Mouse (Mus musculus) liver, embryonic 13.5 days (tissue): ENCODE measurements around the gene Stap1. TPM values are rescaled to one million over a fixed set of nuclear protein-coding genes. Genes with fewer than 3 reads are reported as not detected.
A peak's percentile ranks its signal among the peaks of the same experiment; 100 is the strongest.

Source experiments
- ATAC-seq: fragments of 200-750 bp; cut with Nextera tagmentation; 2 replicates; pipeline ENCODE4 v1.8.0; 2017; ENCODE audit warnings: low read depth, mild to moderate bottlenecking, moderate number of reproducible peaks, moderate library complexity
- DNase-seq: peaks from one replicate; pipeline ENCODE4 v3.0.0; 2022
- H3K27ac ChIP-seq: fragments of 300-500 bp; sonication (generic); 2 replicates; pipeline ENCODE4 v1.5.1; 2015; ENCODE audit warnings: moderate library complexity, mild to moderate bottlenecking, inconsistent platforms
- H3K27me3 ChIP-seq: fragments of 300-500 bp; sonication (generic); 2 replicates; pipeline ENCODE4 v1.6.1; 2015; ENCODE audit warnings: mild to moderate bottlenecking, inconsistent platforms
- H3K36me3 ChIP-seq: fragments of 300-500 bp; sonication (generic); 2 replicates; pipeline ENCODE4 v1.6.1; 2015; ENCODE audit warnings: mild to moderate bottlenecking, inconsistent platforms
- H3K4me1 ChIP-seq: fragments of 300-500 bp; sonication (generic); replicated peaks from 2 replicates; pipeline ENCODE4 v1.6.1; 2015; ENCODE audit warnings: inconsistent platforms
- H3K4me2 ChIP-seq: fragments of 300-500 bp; sonication (generic); 2 replicates; pipeline ENCODE4 v1.6.1; 2015; ENCODE audit warnings: inconsistent platforms, mild to moderate bottlenecking, moderate library complexity
- H3K4me3 ChIP-seq: fragments of 300-500 bp; sonication (generic); replicated peaks from 2 replicates; pipeline ENCODE4 v1.5.1; 2015; ENCODE audit warnings: mild to moderate bottlenecking, inconsistent platforms
- H3K9ac ChIP-seq: fragments of 300-500 bp; sonication (generic); 2 replicates; pipeline ENCODE4 v1.6.1; 2015; ENCODE audit warnings: mild to moderate bottlenecking, inconsistent platforms
- H3K9me3 ChIP-seq: fragments of 300-500 bp; sonication (generic); replicated peaks from 2 replicates; pipeline ENCODE4 v1.6.1; 2016; ENCODE audit warnings: inconsistent platforms
- WGBS: fragments of 180-500 bp; shearing (Covaris S2); methylation state at CpG from one replicate; pipeline ENCODE4 v1.1.7; 2015; ENCODE audit not compliant: insufficient replicate concordance; 5-methylcytosine and 5-hydroxymethylcytosine counted together
- polyA plus RNA-seq: library from polyadenylated mRNA; unstranded; fragments of >200 nt; fragmentation: Nextera tagmentation; extraction: Ambion mirVana; gene quantifications from 2 replicates; pipeline ENCODE4 v1.2.1, GENCODE M21; 2015

Stap1 gene
- polyA plus RNA-seq, 1 experiment from 2014 or later = 2.8 TPM

DNA sequence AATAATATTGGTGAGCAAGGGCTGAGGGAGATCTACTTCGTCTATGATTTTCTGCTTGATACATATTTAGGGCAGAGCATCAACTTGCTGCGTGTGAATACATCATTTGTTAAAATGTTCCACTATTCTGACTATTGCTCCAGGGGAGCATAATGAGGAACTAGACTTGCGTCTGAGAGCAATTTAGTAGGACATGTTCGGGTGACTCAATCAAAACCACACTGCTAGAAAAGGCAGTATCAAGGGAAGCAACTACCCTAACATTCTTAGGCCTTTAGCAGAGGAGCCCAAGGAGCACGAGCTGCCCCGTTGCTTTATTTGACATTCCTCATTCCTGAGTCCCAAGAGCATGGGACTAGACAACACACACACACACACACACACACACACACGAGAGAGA, 13.4 kb downstream of the Stap1 start:
- H3K4me3 ChIP-seq = no peak overlapping the region
- H3K4me2 ChIP-seq = no peak overlapping the region

DNA sequence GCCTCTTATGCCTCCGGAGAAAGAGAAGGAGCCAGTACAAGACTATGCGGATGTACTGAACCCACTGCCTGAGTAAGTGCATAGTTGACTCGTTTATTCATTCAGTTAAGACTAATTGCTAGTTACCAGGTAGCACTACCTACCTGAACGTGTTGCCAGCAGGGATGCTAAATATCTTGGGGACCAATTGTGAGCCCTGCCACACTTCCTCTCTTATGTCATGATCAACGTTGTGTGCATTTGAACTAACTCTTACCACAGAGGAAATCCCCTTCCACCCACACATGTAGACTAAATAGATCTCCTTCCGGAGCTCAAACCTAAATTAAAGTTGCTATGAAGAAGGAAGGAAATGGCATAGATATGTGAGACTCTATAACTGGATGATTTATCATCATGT, 15.2 kb downstream of the Stap1 start:
- 39% methylated on average over 6 of the region's 6 CpGs for WGBS

More for the DNA sequence above, 13.4 kb downstream of the Stap1 start:
- Histone ChIP-seq H3K9me3 (no peaks in the 10 kb centered on the region), H3K9ac (no peak overlapping the region), H3K4me1 (no peaks in the 10 kb centered on the region), H3K27ac (no peak overlapping the region), H3K36me3 (no peaks in the 10 kb centered on the region), H3K27me3 (no peaks in the 10 kb centered on the region)
- no peak for ATAC-seq
- 48% methylated on average over 7 of the region's 7 CpGs for WGBS
- no peak for DNase-seq

DNA sequence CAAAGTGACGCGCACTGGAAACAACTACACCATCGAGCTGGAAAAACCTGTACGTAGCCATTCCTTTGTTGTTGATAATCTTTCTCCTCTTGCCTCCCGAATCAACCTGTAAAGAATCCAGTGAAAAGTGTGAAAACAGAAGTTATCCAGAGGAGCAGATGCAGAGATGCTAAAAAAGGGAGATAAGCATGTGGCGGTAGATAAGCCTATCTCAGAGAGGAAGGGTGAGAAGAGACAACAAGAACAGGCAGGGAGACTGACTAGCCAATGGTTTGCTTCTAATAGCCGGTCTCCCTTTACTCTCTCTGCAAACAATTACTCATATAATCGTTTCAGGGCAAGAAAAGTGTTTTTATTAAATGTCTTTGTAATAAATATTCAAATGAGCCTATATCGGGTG, 23.2 kb downstream of the Stap1 start:
- DNase-seq (no peak), ATAC-seq (0 out of 2 replicates have a peak, but pooled peaks have one; percentile 43)
- WGBS = 44% methylated on average over 9 of the region's 9 CpGs
- no peak overlapping the region for H3K4me3 ChIP-seq
- H3K27me3 ChIP-seq = no peaks in the 10 kb centered on the region
- H3K27ac ChIP-seq = no peak overlapping the region
- no peak overlapping the region for H3K4me2 ChIP-seq
- H3K9me3 ChIP-seq = no peaks in the 10 kb centered on the region
- H3K36me3 ChIP-seq = no peaks in the 10 kb centered on the region
- no peaks in the 10 kb centered on the region; the same call in 1 of the 2 replicates for H3K4me1 ChIP-seq
- no peak overlapping the region for H3K9ac ChIP-seq

More for the DNA sequence above, 15.2 kb downstream of the Stap1 start:
- Histone ChIP-seq H3K36me3 (no peaks in the 10 kb centered on the region), H3K9ac (no peak overlapping the region), H3K27me3 (no peaks in the 10 kb centered on the region), H3K27ac (no peak overlapping the region), H3K4me2 (no peak overlapping the region), H3K4me3 (no peak overlapping the region), H3K9me3 (no peaks in the 10 kb centered on the region), H3K4me1 (no peaks in the 10 kb centered on the region)
- DNase-seq = no peak
- ATAC-seq = no peak

DNA sequence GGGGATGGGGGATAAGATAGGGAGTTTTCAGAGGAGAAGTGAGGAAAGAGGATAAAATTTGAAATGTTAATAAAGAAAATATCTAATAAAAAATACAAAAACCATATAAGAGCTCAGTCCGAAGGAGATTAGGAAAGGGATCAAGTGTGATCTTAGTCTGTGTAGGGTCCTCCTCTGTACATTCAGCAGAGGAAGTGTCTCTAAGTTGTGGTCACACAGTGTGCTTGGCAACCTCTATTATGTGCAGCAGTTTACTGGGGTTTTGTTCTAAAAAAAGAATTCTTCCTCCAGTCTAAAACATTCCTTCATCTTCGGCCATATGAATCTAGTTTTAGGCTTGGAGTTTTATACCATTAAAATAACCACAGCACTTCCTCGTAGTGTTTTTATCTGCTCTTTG, 27.4 kb downstream of the Stap1 start:
- Histone ChIP-seq H3K9me3 (no peaks in the 10 kb centered on the region), H3K9ac (no peak overlapping the region), H3K4me1 (no peaks in the 10 kb centered on the region; the same call in 1 of the 2 replicates), H3K4me2 (no peak overlapping the region), H3K27ac (no peak overlapping the region), H3K27me3 (no peaks in the 10 kb centered on the region), H3K4me3 (no peak overlapping the region), H3K36me3 (no peaks in the 10 kb centered on the region)
- WGBS = 24% methylated on average over 3 of the region's 3 CpGs
- no peak for ATAC-seq
- DNase-seq = no peak

DNA sequence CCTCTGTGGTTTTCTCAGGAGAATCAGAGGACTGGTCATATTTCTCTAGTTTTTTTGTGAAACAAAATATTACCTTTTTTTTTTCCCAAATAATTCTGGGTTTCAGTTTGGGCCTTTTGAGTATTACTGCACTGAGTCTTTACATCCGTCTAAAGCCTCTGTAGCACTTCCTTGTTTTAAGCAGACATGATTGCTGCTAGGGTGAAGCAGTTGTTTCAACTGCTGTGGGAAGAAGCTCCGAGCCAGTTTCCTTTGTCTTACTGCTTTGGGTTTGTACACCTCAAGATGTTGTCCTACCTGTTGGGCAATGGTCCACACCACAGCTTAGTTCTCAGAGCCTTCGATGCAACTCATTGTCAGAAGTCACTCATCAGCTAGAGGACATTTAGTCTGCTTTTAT, 29.1 kb downstream of the Stap1 start:
- no peaks in the 10 kb centered on the region for H3K27me3 ChIP-seq
- no peaks in the 10 kb centered on the region for H3K36me3 ChIP-seq
- 49% methylated on average over 3 of the region's 3 CpGs for WGBS
- no peak overlapping the region for H3K27ac ChIP-seq
- no peaks in the 10 kb centered on the region for H3K4me1 ChIP-seq
- no peak overlapping the region for H3K9ac ChIP-seq
- DNase-seq (no peak), ATAC-seq (no peak)
- no peaks in the 10 kb centered on the region for H3K9me3 ChIP-seq
- no peak overlapping the region for H3K4me2 ChIP-seq
- H3K4me3 ChIP-seq = no peak overlapping the region

DNA sequence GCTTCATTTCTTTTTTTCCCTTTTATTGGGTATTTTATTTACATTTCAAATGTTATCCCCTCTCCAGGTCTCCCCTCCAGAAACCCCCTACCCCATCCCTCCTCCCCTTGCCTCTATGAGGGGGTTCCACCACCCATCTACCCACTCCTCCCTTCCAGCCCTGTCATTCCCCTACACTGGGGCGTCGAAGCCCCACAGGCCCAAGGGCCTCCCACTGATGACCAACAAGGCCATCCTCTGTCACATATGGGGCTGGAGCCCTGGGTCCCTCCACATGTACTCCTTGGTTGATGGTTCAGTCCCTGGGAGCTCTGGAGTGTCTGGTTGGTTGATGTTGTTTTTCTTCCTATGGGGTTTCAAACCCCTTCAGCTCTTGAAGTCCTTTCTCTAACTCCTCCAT, 30.6 kb downstream of the Stap1 start:
- H3K27me3 ChIP-seq = no peaks in the 10 kb centered on the region
- H3K4me1 ChIP-seq = no peaks in the 10 kb centered on the region
- DNase-seq (no peak), ATAC-seq (no peak)
- H3K9ac ChIP-seq = no peak overlapping the region
- no peak overlapping the region for H3K4me3 ChIP-seq
- 77% methylated on average over 2 of the region's 2 CpGs for WGBS
- H3K27ac ChIP-seq = no peak overlapping the region
- H3K4me2 ChIP-seq = no peak overlapping the region
- H3K9me3 ChIP-seq = no peaks in the 10 kb centered on the region
- 0 out of 2 replicates have a peak, but pooled peaks cover 3% of the 10 kb centered on the region for H3K36me3 ChIP-seq

DNA sequence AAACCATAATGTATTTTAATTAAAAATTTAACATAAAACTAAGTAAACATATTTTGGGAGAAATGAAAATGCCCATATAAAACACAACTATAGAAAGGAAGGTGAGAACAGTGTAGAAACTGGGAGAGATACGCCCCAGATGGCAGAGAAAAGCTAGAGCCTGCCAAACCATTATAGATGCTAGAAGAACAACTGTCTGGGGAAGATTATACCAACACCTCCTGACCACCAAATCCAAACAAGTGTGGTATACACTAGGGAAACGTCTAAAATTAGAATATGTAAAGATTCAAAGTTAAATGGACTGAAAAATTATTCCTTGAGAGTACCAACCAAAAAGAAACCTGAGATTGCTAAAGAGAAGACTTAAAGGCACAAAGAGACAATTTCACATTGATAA, 35.1 kb downstream of the Stap1 start:
- 58% methylated on average over 2 of the region's 2 CpGs for WGBS
- no peak overlapping the region for H3K4me3 ChIP-seq
- H3K27me3 ChIP-seq = no peaks in the 10 kb centered on the region
- H3K4me1 ChIP-seq = no peaks in the 10 kb centered on the region
- H3K4me2 ChIP-seq = no peak overlapping the region
- H3K9me3 ChIP-seq = no peaks in the 10 kb centered on the region
- H3K36me3 ChIP-seq = peaks cover 8% of the 10 kb centered on the region; the same call in 1 of the 2 replicates
- ATAC-seq = no peak
- no peak overlapping the region for H3K9ac ChIP-seq
- no peak for DNase-seq
- H3K27ac ChIP-seq = no peak overlapping the region

DNA sequence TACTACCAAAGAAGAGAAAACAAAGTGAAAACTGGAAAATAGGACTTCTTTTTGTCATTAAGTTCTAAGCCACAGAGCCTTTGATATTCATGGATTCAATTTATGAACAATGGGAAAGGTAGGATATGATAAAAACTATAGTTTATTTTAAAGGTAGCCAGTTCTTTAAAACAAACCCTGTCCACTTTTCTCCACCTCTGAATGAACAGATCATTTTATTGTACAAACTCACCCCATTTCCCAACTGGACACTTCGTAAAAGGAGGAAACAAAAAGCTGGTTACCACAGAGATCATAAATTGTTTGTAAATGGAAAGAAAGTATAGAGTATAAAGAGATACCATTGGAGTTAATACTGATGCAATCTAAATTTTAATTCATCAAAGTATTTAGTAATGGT, 39.5 kb downstream of the Stap1 start:
- Histone ChIP-seq H3K27me3 (no peaks in the 10 kb centered on the region), H3K9me3 (no peaks in the 10 kb centered on the region), H3K36me3 (peaks cover 12% of the 10 kb centered on the region; the same call in 1 of the 2 replicates), H3K27ac (no peak overlapping the region), H3K4me3 (no peak overlapping the region), H3K4me1 (no peaks in the 10 kb centered on the region), H3K9ac (no peak overlapping the region), H3K4me2 (no peak overlapping the region)
- DNase-seq (no peak), ATAC-seq (no peak)
- 73% methylated on average over 1 of the region's 1 CpGs for WGBS

DNA sequence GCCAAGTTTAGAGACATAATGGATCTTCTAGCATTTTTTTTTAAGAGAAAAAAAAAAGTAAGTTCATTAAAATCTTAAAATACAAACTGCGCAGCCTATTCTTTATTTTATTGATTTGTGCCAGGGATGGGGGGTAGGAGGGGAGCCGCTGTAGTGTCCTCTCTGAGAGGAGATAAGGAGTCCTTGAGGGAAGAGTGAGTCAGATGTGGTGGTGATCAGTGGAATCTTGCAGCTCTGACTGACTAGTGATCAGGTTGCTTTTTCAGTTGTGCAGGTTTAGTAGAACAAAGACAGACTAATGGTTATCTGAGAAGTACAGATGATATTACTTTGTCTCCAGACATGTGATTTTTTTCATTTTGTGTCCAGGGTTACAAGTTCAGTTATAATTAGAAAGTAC, 41.5 kb downstream of the Stap1 start:
- DNase-seq = no peak
- H3K36me3 ChIP-seq = peaks cover 9% of the 10 kb centered on the region
- H3K27me3 ChIP-seq = no peaks in the 10 kb centered on the region
- no peak overlapping the region for H3K27ac ChIP-seq
- 68% methylated on average over 2 of the region's 2 CpGs for WGBS
- no peak for ATAC-seq
- no peaks in the 10 kb centered on the region for H3K9me3 ChIP-seq
- no peak overlapping the region for H3K9ac ChIP-seq
- no peak overlapping the region for H3K4me2 ChIP-seq
- H3K4me3 ChIP-seq = no peak overlapping the region
- no peaks in the 10 kb centered on the region for H3K4me1 ChIP-seq

DNA sequence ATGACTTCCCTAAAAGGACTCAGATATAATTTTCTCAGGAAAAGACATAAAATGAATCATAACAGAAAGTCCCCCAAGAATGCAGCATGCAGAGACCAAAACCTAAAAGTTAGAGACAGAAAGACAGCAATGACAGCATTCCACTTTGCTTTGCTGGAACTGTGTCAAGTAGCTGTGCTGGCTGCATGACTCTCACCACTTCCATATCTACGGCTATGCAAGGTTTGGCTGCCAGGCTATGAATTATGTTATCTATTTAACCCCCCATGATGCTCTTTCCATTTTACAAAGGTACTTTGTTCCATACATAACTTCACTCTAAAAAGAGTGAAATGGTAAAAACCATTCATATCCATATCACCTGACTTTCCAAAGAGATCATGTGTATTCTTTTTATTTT, 42.5 kb downstream of the Stap1 start:
- Histone ChIP-seq H3K4me3 (no peak overlapping the region), H3K9ac (no peak overlapping the region), H3K36me3 (peaks cover 10% of the 10 kb centered on the region), H3K4me1 (no peaks in the 10 kb centered on the region), H3K9me3 (no peaks in the 10 kb centered on the region), H3K27ac (no peak overlapping the region), H3K27me3 (no peaks in the 10 kb centered on the region), H3K4me2 (no peak overlapping the region)
- WGBS = 55% methylated on average over 1 of the region's 1 CpGs
- DNase-seq = no peak
- ATAC-seq = no peak

DNA sequence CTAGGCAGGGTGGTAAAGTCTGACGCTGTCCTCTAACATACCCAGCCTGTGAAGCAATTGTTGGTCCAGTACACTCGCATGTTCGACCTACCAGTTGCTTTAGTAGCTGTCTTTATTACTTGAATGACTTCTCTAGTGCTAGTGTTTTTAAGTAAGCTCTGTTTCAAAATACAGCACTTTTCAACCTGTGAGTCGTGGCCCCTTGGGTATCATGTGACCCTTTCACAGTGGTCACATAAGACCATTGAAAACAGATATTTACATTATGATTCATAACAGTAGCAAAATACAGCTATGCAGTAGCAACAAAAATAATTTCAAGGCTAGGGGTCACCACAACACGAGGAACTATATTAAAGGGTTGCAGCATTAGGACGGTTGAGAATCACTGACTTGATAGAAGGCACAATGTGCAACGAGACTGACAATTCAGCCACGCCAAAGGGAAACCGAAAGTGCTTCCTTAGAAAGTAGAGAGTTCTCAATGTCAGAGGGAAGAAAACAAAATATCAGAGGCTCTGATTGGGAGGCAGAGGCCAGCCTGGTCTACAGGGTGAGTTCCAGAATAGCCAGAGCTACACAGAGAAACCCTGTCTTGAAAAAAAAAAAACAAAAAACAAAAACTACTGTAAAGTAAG, 47.0 kb downstream of the Stap1 start:
- no peak overlapping the region for H3K4me2 ChIP-seq
- no peak overlapping the region for H3K4me3 ChIP-seq
- H3K36me3 ChIP-seq = peaks cover 15% of the 10 kb centered on the region
- H3K9ac ChIP-seq = no peak overlapping the region
- 78% methylated on average over 9 of the region's 9 CpGs for WGBS
- no peaks in the 10 kb centered on the region for H3K27me3 ChIP-seq
- no peak overlapping the region for H3K27ac ChIP-seq
- no peak for ATAC-seq
- no peaks in the 10 kb centered on the region for H3K9me3 ChIP-seq
- H3K4me1 ChIP-seq = no peaks in the 10 kb centered on the region
- no peak for DNase-seq

DNA sequence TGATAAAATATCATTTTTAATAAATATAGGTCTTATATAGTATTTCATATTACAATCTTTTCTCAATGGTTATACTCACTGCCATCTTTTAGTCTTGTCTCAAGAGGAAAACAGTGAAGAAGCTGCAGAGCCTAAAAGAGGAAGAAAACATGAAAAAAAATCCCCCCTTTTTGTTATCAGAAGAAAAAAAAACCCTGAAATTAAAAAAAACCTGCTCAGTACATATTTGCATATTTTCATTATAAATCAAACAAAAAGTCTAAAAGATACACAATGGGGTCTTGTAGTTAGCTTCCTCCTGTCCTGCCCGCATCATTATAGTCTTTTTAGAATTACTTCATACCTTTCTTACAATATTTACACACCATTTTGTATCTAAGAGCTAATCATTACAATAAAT, 57.2 kb downstream of the Stap1 start:
- Histone ChIP-seq H3K4me3 (no peak overlapping the region), H3K4me2 (no peak overlapping the region), H3K9ac (no peak overlapping the region), H3K9me3 (no peaks in the 10 kb centered on the region), H3K27me3 (no peaks in the 10 kb centered on the region), H3K4me1 (no peaks in the 10 kb centered on the region), H3K36me3 (peaks cover 5% of the 10 kb centered on the region; the same call in 1 of the 2 replicates), H3K27ac (no peak overlapping the region)
- 79% methylated on average over 1 of the region's 1 CpGs for WGBS
- DNase-seq (no peak), ATAC-seq (no peak)
